Mouse (Mus musculus) kidney, embryonic 14.5 days (tissue): Measurements from ENCODE around the gene G6pc. TPM values are rescaled to one million over a fixed set of nuclear protein-coding genes. Genes with fewer than 3 reads are reported as not detected.
"Not testable (repeated sequence)": the region's sequence is repeated elsewhere in the genome, so short reads cannot be mapped to it uniquely, and the experiment has no call there.

ENCODE experiments used
- ATAC-seq: fragments of 200-750 bp; cut with Nextera tagmentation; 2 replicates; pipeline ENCODE4 v1.8.0; 2017; ENCODE audit warnings: moderate number of reproducible peaks, mild to moderate bottlenecking, moderate TSS enrichment, moderate library complexity; ENCODE audit not compliant: low FRiP score, low TSS enrichment
- H3K27ac ChIP-seq: fragments of 300-500 bp; sonication (generic); 2 replicates; pipeline ENCODE4 v1.5.1; 2014; ENCODE audit warnings: low read depth, mild to moderate bottlenecking, low read length, moderate library complexity, mixed read lengths
- H3K27me3 ChIP-seq: fragments of 300-500 bp; sonication (generic); 2 replicates; pipeline ENCODE4 v1.6.1; 2014; ENCODE audit warnings: mild to moderate bottlenecking, low read length; ENCODE audit not compliant: control insufficient read depth, insufficient read depth
- H3K36me3 ChIP-seq: fragments of 300-500 bp; sonication (generic); 2 replicates; pipeline ENCODE4 v1.6.1; 2014; ENCODE audit warnings: low read length, mixed read lengths; ENCODE audit not compliant: control insufficient read depth, insufficient read depth
- H3K4me1 ChIP-seq: fragments of 300-500 bp; sonication (generic); 2 replicates; pipeline ENCODE4 v1.6.1; 2014; ENCODE audit warnings: low read length, mixed read lengths; ENCODE audit not compliant: control insufficient read depth, insufficient read depth
- H3K4me2 ChIP-seq: fragments of 300-500 bp; sonication (generic); replicated peaks from 2 replicates; pipeline ENCODE4 v1.6.1; 2014; ENCODE audit warnings: low read depth, mild to moderate bottlenecking, low read length
- H3K4me3 ChIP-seq: fragments of 300-500 bp; sonication (generic); 2 replicates; pipeline ENCODE4 v1.5.1; 2014; ENCODE audit warnings: mild to moderate bottlenecking, low read length
- H3K9ac ChIP-seq: fragments of 300-500 bp; sonication (generic); 2 replicates; pipeline ENCODE4 v1.6.1; 2014; ENCODE audit warnings: low read depth, mild to moderate bottlenecking, low read length, moderate library complexity
- H3K9me3 ChIP-seq: fragments of 300-500 bp; sonication (generic); 2 replicates; pipeline ENCODE4 v1.6.1; 2016; ENCODE audit warnings: low read length; ENCODE audit not compliant: control insufficient read depth
- WGBS: fragments of 180-500 bp; shearing (Covaris S2); extraction: QIAGEN DNeasy Blood & Tissue Kit; methylation state at CpG from one replicate; pipeline ENCODE4 v1.1.7; 2014; 5-methylcytosine and 5-hydroxymethylcytosine counted together
- polyA plus RNA-seq: library from polyadenylated mRNA; unstranded; fragments of >200 nt; fragmentation: Nextera tagmentation; extraction: Ambion mirVana; gene quantifications from 2 replicates; pipeline ENCODE4 v1.2.1, GENCODE M21; 2014

Gene G6pc
- 0.08 TPM in 1 of 2 replicates, not detected in the other for polyA plus RNA-seq

DNA sequence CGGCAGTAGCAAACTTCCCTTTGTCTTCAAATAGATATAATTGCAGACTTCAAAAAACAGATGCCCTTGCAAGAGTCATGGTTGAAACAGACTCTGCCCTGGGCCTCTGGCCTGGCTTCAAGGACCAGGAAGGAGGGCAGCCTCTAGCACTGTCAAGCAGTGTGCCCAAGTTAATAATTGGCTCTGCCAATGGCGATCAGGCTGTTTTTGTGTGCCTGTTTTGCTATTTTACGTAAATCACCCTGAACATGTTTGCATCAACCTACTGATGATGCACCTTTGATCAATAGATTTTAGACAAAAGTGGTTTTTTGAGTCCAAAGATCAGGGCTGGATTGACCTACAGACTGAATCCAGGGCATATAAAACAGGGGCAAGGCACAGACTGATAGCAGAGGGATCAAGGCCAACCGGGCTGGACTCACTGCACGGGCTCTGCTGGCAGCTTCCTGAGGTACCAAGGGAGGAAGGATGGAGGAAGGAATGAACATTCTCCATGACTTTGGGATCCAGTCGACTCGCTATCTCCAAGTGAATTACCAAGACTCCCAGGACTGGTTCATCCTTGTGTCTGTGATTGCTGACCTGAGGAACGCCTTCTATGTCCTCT is at the start of gene G6pc:
TSS of gene G6pc (plus strand) at position 236 of the 610 bp plus-strand sequence.
- no peak for ATAC-seq
- Histone ChIP-seq H3K4me1 (no peaks in the 10 kb centered on the region), H3K36me3 (no peaks in the 10 kb centered on the region), H3K27ac (no peak within 1 kb of the TSS), H3K9ac (no peak within 1 kb of the TSS), H3K9me3 (no peaks in the 10 kb centered on the region), H3K4me2 (no peak within 1 kb of the TSS), H3K27me3 (no peaks in the 10 kb centered on the region), H3K4me3 (no peak within 1 kb of the TSS)
- 83% methylated on average over 8 of the region's 8 CpGs for WGBS

GRCm38 (mm10) chr11:101323609-101324008 is 43.8 kb upstream of the G6pc start:
- H3K4me3 ChIP-seq, result no peak overlapping the region
- H3K36me3 ChIP-seq, result peaks cover 70% of the 10 kb centered on the region
- H3K4me2 ChIP-seq, result no peak overlapping the region
- no peaks in the 10 kb centered on the region for H3K9me3 ChIP-seq
- peak; percentile 60 for ATAC-seq
- H3K9ac ChIP-seq, result no peak overlapping the region
- H3K27me3 ChIP-seq, result no peaks in the 10 kb centered on the region
- 14% methylated on average over 4 of the region's 4 CpGs for WGBS
- no peak overlapping the region for H3K27ac ChIP-seq
- no peaks in the 10 kb centered on the region for H3K4me1 ChIP-seq

GRCm38 (mm10) chr11:101324763-101325162 is 42.6 kb upstream of the G6pc start, which contains the start of gene Aoc2:
Gene Aoc2, plus strand, starts transcription at chr11:101325063.
- H3K9ac ChIP-seq, result no peak within 1 kb of the TSS
- H3K27me3 ChIP-seq, result no peaks in the 10 kb centered on the region
- ATAC-seq, result no peak
- no peak within 1 kb of the TSS for H3K27ac ChIP-seq
- 91% methylated on average over 5 of the region's 5 CpGs for WGBS
- H3K36me3 ChIP-seq, result peaks cover 58% of the 10 kb centered on the region
- H3K4me1 ChIP-seq, result no peaks in the 10 kb centered on the region
- H3K4me3 ChIP-seq, result no peak within 1 kb of the TSS
- H3K9me3 ChIP-seq, result no peaks in the 10 kb centered on the region
- H3K4me2 ChIP-seq, result no peak within 1 kb of the TSS

GRCm38 (mm10) chr11:101325201-101325600 is 42.2 kb upstream of the G6pc start:
- H3K27ac ChIP-seq, H3K4me2 ChIP-seq, H3K4me3 ChIP-seq, H3K9ac ChIP-seq, H3K9me3 ChIP-seq, H3K4me1 ChIP-seq, ATAC-seq, H3K27me3 ChIP-seq: not testable (repeated sequence)
- peaks cover 54% of the 10 kb centered on the region for H3K36me3 ChIP-seq
- 97% methylated on average over 11 of the region's 11 CpGs for WGBS

GRCm38 (mm10) chr11:101326147-101326546 is 41.2 kb upstream of the G6pc start:
- Histone ChIP-seq H3K36me3 (peaks cover 45% of the 10 kb centered on the region), H3K27ac (no peak overlapping the region), H3K27me3 (no peaks in the 10 kb centered on the region), H3K4me3 (no peak overlapping the region), H3K9ac (no peak overlapping the region), H3K9me3 (no peaks in the 10 kb centered on the region), H3K4me1 (no peaks in the 10 kb centered on the region), H3K4me2 (no peak overlapping the region)
- no peak for ATAC-seq
- WGBS, result 84% methylated on average over 11 of the region's 11 CpGs

DNA sequence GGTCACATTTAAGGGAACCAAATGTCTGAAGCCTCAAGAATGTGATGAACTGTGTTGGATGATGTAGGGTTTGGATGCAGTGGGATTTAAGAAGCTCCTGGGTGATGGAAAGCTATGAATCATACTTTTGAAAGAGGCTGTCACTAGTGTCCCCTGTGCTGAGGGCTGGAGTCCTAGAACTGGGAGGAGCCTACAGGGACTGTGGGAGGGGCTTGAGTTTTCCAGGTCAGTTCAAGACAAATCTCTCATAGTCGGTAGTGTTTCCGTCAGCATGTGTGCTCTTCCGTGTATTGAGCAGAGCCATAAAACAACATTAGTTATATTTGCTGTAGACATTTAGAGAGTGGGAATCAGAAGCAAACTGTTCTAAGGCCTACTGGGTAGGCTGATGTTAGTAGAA is 40.0 kb upstream of the G6pc start:
- no peak for ATAC-seq
- H3K36me3 ChIP-seq, result peaks cover 33% of the 10 kb centered on the region

DNA sequence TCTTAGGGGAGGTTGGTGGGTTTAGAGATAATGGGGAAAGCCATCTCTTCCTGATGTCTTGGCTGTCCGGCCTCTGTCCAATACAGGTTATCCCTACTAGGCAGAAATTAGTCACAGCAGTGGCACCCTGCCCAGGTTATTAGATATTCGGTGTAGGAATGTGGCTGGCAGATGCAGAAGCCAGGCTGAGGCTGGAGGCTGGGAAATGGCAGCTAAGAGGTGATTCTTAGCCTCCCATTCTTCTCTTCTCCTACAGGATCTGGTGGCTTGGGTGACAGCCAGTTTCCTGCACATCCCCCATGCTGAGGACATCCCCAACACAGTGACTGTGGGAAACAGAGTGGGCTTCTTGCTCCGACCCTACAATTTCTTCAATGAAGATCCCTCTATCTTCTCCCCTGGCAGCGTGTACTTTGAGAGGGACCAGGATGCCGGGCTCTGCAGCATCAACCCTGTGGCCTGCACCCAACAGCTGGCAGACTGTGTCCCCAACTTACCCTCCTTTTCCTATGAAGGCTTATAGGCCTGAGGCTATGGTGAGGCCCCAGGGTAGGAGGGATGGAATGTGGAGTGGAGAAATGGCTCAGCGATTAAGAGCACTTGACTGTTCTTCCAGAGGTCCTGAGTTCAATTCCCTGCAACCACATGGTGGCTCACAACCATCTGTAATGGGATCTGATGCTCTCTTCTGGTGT is 38.3 kb upstream of the G6pc start:
- Histone ChIP-seq H3K4me1 (no peaks in the 10 kb centered on the region), H3K27ac (no peak overlapping the region), H3K9ac (no peak overlapping the region), H3K36me3 (peaks cover 18% of the 10 kb centered on the region), H3K4me3 (no peak overlapping the region), H3K9me3 (no peaks in the 10 kb centered on the region), H3K27me3 (no peaks in the 10 kb centered on the region), H3K4me2 (no peak overlapping the region)
- 91% methylated on average over 6 of the region's 6 CpGs for WGBS
- no peak for ATAC-seq

More for the DNA sequence above, 40.0 kb upstream of the G6pc start:
- Histone ChIP-seq H3K27ac (no peak overlapping the region), H3K4me1 (no peaks in the 10 kb centered on the region), H3K27me3 (no peaks in the 10 kb centered on the region), H3K4me2 (no peak overlapping the region), H3K4me3 (no peak overlapping the region), H3K9ac (no peak overlapping the region), H3K9me3 (no peaks in the 10 kb centered on the region)
- 44% methylated on average over 3 of the region's 3 CpGs for WGBS

DNA sequence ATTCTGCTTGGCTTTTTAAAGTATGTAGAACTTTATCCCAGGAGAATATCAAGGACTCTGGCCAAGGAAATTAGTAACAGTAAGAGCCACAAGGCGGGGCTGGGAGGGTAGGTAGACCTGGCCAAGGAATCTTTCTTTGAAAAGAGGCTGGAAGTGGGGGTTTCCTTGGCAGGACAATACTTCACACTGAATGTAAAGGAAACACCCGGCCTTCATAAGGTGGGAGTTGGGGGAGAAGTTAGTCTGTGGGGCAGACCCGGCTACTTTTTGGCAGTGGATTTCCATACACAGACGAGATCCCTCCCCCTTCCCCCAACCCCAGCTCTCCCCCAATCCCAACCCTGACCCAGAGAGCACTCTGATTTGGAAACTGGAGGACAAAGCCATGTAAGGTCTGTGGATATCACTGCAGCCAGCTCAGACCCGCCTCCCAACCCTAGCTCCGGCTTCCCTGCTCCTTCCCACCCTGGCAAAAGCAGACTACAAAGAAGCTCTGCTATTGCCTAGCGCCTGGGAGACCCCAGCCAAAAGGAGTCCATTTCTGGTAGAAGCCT is 36.9 kb upstream of the G6pc start, which contains the start of gene Aoc3:
TSS of gene Aoc3 (plus strand) at position 235 of the 554 bp plus-strand sequence.
- Histone ChIP-seq H3K27me3 (no peaks in the 10 kb centered on the region), H3K4me3 (no peak within 1 kb of the TSS), H3K9me3 (no peaks in the 10 kb centered on the region), H3K36me3 (peaks cover 5% of the 10 kb centered on the region; the same call in 1 of the 2 replicates), H3K9ac (no peak within 1 kb of the TSS), H3K4me2 (no peak within 1 kb of the TSS), H3K4me1 (0 out of 2 replicates have a peak, but pooled peaks cover 6% of the 10 kb centered on the region), H3K27ac (no peak within 1 kb of the TSS)
- ATAC-seq, result no peak
- WGBS, result 72% methylated on average over 7 of the region's 7 CpGs

GRCm38 (mm10) chr11:101330961-101331360 is 36.4 kb upstream of the G6pc start:
- H3K9ac ChIP-seq, ATAC-seq, H3K36me3 ChIP-seq, H3K27ac ChIP-seq, H3K9me3 ChIP-seq, H3K4me2 ChIP-seq, H3K27me3 ChIP-seq, H3K4me3 ChIP-seq, H3K4me1 ChIP-seq: not testable (repeated sequence)
- 85% methylated on average over 5 of the region's 6 CpGs for WGBS
